Mouse (Mus musculus) frontal cortex, adult (tissue): Measurements from ENCODE around the gene Nr6a1.

Source experiments
- ATAC-seq: cut with Nextera tagmentation; 2 replicates; pipeline ENCODE4 v1.9.2; 2017; ENCODE audit warnings: mild to moderate bottlenecking, moderate library complexity, mixed read lengths; ENCODE audit not compliant: low TSS enrichment

Gene Nr6a1

DNA sequence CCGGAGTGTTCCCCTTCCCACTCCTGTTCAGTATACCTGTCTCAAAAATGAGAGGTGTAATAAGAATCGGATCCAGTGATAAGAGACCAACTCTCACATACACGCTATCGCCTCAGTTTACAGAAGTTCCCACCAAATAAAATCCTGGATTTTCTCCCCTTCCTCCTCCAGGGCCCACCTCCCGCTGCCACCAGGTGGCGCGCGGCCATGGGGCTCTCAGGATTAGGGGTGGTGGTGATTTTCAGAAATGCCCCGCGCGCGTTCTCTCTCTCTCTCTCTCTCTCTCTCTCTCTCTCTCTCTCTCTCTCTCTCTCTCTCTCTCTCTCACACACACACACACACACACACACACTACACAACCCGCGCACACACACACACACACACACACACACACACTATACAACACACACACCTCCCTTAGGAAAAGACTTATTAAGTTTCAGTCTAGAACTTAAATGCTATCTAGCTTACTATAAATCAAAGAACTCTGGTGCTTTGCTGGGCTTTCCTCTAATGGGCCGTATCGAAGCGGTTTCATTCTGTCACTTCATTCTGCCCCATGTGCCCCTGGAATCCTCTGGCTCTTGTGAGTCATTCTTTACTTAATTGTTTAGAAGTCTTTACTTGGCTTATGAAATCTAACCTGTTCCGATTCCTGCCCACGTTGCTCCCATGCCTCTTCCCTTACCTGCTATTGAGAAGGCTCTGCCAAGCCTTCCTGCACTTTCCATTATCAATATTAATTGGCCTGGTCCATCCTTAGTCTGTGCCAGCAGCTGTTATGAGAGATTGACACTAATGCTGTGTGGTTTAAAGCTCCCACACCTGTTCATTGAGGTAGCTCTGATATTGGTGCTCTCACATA is at the start of gene Nr6a1:
Gene Nr6a1, minus strand, starts transcription at position 574 of the 865 bp plus-strand sequence.
- ATAC-seq: peak; percentile 34

DNA sequence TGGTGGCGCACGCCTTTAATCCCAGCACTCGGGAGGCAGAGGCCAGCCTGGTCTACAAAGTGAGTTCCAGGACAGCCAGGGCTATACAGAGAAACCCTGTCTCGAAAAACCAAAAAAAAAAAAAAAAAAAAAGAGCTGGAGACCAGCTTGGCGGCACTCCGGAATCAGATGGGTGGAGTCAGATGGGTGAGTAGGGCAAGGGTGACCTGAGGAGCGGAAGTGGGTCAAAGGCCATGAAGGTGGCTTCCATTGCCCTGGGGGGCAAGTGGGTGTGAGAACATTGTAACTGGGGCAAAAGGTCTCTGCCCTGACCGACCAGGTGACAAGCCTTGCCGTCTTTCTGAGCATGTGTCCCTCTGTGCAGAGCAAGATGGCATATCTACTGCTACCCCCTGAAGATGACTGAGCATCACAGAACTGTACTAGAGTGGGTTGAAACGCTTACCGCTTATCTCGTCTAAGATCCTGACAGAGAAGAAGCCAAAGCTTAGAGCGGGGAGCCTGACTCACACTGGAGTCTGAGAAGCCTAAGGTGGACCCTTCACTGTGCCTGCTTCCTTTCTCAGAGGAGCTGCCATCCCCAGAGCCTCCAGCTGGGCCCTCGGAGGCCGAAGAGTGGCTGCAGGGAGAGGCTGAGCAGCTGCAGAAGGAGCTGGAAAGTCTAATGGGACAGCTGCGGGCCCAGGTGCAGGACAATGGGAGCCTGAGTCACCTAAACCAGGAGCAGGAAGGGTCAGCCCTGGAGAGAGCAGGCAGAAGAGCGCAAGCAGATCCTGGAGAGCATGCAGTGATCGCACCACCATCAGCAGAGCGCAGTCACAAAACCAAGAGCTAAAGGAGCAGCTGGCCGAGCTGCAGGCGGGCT is 48.7 kb upstream of the Nr6a1 start:
- peak; percentile 62 for ATAC-seq

DNA sequence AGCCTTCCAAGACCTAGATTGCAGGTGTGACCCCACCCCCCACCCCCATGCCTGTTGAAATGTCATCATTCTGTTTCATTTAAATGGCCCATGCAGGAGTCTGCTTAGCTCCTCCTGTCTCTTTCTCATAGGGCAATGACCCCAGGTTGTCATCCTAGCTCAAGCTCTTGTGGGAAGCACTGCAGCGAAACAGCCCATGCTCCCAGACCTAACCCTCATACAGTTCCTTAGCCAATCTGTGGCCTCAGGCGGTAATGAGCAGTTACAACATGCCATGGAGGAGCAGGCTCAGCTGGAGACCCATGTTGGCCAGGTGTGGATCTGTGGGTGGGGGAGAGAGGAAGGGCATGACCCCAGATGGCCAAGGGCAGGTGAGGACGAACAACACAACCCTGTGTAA is 47.7 kb upstream of the Nr6a1 start:
- no peak for ATAC-seq

DNA sequence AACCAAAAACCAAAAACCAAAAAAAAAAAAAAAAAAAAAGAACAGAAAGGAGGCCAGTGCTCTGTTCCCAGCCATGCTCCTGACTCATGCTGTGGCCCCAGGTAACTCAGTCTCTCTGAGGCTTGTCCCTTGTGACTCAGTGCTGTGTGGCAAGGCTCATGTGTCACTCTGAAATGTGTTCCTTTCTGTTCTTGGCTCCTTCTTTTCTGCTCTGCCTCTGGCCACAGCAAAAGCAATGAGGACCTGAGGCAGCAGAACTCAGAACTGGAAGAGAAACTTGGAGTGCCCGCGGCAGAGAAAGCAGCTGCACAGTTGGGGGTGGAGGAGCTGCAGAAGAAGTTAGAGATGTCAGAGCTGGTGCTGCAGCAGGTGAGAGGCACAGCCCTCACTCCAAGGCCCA is 46.7 kb upstream of the Nr6a1 start:
- ATAC-seq: no peak

DNA sequence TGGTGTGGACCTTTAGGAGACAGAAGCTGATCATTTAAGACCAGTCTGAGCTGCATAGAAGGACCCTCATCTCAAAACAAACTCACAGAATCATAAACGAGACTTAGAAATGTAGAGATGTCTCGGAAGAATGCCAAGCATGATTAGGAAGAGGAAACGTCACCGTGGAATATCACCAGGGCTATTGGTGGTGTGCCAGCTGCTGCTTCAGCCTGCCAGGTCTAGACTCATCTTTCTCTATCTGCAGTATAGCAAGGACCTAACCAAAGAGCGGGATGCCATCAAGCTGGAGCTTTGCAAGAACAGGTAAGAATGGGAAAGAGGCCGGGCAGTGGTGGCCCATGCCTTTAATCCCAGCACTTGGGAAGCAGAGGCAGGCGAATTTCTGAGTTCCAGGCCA is 46.2 kb upstream of the Nr6a1 start:
- no peak for ATAC-seq

DNA sequence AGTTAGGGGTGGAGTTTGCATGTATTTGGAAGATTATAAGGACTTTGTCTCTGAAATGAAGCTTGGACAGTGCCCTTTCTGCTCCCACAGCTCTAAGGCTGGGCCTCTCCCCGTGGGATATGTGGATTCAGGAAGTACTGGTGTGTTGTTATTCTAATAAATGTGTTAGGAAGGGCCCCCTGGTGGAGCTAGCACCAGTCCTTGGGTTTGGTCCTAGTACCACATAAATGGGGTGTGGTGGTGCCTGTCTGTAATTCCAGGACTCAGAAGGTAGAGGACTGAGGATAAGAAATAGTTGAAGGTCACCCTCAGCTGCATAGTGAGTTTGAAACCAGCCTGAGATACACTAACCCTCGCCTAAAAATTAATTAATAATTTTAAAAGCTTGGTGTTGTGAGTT is 45.7 kb upstream of the Nr6a1 start:
- no peak for ATAC-seq

DNA sequence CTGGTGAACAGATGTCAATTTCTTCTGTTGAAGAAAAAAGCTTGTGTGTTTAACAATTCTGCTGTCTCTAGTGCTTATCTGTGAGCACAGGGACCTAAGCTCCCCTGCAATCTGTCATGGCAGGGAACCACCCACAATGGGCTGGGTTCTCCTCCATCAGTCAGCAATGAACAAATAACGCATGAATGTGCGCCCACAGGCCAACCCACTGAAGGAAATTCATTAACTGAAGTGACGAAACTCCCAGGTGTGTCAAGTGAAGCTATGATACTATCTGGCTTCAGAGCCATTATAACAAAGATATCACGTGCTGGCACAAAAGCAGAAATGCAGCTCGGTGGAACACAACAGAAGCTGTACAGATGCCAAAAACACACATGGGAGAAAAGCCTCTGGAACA is 42.6 kb upstream of the Nr6a1 start:
- no peak for ATAC-seq

DNA sequence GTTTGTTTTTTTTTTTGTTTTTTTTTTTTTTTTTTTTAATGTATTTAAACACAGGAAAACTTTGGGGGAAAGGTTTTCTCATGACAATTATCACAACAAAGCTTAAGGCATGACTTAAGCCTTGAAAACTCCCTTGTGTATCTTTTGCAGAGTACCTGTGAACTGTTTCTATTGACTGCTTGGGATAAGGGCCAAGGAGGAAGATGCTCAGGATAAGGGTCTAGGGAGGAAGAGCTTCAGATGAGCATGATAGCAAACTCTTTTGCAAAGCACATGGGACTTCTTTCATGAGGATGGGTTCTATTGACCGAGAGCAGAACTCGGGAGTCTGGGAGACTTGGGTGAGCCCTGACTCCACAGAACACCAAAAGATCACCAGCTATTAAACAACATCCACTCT is 42.2 kb upstream of the Nr6a1 start:
- no peak for ATAC-seq

DNA sequence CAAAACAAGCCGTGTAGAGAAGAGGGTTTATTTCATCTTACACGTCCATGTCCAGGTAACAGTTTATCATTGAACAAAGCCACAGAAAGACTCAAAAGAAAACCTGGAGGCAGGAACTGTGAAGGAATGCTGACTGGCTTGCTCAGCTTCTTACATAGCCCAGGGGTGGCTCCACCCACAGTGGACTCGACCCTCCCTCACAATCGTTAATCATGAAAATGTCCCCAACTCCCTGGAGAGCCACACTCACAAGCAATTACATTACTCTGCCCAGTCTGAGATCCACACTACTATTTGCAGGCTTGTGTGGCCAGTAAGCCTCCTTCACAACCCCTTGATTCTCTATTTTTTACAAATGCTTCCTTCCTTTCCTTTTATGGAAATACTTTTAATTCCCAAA is 36.7 kb upstream of the Nr6a1 start:
- ATAC-seq: no peak

DNA sequence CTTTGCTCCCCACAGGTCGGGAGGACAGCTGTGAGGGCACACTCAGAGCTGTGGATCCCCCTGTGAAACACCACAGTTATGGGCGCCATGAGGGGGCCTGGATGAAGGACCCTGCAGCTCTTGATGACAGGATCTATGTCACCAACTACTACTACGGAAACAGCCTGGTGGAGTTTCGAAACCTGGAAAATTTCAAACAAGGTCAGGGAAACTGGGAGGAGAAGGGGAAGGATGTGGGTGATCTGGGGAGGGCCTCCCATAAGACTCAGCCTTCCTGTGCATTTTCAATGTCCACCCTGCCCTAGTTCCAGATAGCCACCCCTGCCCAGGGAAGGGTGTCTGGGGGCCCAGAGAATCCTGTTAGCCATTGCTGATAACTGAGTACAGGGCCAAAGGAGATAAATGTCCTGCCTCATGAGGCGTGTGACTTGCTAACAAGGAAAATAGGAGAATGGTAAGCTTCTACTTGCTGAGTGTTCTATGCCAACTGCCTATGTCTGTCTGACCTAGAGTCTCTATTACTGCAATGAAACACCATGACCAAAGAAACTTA is 30.3 kb upstream of the Nr6a1 start:
- no peak for ATAC-seq

DNA sequence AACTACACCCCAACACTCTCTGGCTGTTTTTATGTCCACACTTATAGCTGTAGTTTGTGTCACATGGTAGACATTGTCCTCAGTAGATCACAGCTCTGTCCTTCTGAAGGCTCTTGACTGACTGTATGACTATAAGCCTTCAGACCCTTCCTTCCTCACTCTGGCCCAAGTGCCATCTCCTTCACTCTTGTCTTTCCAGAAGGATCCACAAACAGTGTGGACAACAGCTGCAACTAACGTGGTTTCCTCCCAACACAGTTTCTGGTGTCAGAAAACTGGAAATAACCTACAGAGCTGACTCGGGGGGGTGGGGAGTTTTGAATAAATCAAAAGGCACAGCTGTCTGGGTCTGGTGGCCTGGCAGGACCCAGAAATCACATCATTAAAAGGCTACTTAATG is 28.6 kb upstream of the Nr6a1 start:
- ATAC-seq: no peak

DNA sequence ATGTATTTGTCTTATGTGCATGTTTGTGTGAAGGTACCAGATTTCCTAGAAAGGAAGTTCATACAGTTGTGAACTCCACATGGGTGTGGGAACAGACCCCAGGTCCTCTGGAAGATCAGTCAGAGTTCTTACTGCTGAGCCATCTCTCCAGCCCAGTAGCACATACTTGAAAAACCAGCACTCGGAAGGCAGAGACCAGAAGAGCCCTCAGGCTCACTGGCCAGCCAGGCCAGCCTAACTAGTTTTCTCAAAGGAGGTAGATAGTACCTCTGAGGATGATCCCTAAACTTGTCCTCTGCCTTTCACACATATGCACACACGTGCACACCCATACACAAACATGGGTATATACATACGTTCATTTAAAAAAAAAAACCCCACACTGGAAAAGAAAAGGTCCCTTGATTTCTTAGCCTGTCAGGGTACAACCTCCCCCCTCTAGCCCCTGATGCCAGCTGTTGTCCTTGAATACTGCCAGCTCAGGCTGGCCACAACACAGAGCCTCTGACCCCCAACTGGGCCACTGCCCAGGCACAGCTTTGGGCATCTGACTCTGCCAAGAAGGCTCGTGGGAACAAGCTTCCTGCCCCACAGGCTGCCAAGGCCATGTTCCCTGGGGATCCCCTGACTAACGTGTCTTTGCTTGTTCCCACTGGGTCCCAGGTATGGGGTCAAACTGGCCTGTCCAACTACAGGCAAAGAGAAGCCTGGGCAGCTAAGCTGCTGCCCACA is 25.8 kb upstream of the Nr6a1 start:
- ATAC-seq: peak; percentile 13; the same call in 1 of the 2 replicates

DNA sequence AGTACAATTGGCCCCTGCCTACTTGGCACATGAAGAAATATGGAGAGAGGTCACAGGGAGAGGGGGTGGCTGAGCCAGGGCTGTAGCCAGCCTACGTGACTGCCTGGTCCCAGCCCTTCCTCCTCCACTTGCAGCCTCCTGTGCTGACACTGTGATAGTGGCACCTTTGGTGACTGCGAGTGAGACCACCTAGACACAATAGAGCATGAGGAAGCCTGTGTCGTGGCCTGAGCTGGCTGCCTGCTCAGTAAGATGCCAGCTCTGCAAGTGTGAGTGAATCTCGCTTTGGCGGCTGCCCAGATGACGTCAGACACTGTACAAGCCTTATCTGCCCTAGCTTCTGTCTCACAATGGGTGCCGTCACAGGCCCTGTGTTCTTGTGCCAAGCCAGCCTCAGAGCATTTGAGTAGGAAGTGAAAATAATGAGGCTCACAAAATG is 22.8 kb upstream of the Nr6a1 start:
- peak; percentile 92 for ATAC-seq

DNA sequence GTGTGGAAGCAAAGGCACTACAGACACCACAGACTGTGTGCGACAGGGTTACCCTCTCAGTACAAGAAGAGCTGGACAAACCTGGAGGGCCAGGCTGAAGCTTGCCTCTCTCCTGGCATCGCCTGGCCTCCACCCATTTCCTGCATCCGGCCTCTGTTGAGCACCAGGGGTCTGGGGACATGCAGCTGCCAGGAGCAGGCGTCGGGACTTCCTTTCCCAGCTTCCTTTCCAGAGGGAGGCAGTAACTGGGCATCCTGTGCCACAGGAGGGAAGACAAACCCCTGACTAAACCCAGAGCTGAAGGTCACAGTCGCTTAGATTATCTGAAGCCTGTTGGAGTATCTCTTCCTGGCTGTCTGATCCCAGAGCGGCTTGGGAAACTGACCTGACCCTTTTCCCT is 20.1 kb upstream of the Nr6a1 start:
- no peak for ATAC-seq

DNA sequence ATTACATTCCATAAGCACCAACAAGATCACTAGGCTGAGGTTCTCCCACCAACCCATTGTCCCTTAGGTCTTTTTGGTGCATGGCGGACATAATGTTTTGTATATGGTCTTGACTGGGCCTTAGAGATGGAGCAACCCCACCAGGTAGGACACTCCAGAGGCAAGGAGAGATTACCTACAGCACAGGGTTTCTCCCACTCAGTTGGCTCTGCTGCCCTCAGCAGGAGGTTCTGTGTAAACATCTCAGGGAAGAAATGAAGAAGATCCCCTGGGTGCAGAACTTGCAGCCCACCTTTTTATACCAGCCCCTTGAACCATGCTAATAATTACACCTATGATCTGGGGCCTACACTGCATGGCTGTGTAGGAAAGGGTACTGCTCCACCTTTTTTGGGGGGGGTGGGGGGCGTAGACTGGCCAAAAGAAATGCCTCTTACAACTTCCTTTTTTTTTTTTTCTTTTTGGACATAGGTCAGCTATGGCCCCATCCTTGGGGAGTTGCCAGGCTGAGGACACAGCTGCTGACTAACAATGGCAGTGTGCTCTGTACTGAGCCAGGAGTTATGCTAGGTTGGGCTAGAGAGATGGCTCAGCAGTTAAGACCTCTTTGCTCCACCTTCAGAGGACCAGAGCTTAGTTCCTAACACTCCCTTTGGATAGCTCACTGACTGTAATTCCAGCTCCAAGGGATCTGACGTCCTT is 17.1 kb upstream of the Nr6a1 start:
- ATAC-seq: no peak

DNA sequence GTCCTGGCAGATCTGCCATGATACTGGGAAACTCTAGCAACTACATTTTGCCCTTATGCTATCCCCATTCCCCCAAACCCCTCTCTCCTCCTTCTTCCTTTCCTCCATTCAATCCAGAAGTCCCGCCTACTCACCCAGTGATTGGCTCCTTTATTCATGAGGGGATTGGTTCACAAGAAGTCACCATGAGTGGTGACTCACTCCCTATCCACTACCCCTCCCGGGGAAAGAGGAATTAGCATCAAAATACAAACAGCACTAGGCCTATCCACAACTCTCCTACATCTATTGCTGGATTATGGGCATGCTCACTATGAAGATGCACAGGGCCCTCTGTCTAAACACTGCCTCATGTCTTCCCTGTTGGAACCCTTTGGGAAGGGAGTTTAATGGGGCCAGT is 16.5 kb upstream of the Nr6a1 start:
- ATAC-seq: no peak

DNA sequence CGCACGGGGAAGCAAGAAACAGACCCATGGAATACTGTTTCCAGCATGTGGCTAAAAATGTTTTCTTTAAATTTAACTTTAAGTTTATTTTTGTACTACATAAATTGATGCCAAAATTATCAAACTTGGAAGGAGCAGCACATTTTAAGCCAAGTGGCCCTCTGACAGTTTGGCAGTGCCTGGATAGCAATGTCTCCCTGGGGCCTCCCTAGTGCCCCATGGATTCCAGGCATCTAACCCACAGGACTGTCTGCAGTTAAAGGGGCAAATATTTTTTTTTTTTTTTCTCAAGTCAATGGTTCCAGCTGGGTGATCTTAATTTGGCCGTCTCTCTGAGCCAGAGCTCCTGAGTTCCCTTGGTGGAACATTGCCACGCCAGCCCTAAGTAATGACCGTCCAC is 15.7 kb upstream of the Nr6a1 start:
- peak; percentile 56 for ATAC-seq

DNA sequence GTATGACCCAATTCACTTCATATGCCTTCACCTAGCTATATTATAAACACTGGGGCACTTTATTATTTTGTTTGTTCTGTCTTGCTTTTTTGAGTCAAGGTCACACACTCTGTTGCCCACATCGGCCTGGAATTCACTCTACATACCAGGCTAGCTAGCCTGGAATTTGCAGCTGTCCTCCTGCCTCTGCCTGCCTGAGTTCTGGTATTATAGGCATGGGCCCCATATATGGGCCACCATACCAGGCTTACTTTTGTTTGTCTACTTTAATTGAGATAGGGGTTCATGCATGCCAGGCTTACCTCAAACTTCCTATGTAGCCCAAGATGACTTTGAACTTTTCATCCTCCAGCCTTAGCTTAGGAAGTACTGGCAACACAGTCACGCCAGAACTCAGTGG is 14.4 kb upstream of the Nr6a1 start:
- ATAC-seq: no peak

DNA sequence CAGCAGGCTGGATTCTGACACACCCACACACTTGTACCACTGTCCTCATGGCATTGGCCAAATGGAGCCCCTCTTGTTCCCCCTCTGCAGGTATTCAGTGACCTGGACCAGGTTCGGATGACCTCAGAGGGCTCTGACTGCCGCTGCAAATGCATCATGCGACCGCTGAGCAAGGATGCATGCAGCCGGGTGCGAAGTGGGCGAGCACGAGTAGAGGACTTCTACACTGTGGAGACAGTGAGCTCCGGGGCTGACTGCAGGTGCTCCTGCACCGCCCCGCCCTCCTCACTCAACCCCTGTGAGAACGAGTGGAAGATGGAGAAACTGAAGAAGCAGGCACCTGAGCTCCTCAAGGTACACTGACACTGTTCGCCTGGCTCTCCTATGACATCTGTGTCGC is 13.9 kb upstream of the Nr6a1 start:
- ATAC-seq: no peak

DNA sequence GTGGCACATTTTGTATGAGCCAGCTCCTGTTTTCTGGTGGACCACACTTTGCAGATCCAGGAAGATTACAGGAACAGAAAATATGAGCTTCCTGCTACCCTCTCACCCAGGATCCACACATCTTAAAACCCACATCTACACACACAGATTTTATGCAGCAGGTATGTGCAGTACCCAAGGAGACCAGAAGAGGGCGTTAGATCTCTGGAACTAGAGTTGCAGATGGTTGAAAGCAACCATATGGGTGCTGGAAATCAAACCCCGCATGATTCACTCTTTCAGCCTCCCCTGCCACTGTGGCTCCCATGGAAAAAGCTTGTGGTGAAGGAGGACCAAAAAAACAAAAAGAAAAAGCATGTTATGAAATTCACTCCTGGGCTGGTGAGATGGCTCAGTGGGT is 11.6 kb upstream of the Nr6a1 start:
- ATAC-seq: no peak

DNA sequence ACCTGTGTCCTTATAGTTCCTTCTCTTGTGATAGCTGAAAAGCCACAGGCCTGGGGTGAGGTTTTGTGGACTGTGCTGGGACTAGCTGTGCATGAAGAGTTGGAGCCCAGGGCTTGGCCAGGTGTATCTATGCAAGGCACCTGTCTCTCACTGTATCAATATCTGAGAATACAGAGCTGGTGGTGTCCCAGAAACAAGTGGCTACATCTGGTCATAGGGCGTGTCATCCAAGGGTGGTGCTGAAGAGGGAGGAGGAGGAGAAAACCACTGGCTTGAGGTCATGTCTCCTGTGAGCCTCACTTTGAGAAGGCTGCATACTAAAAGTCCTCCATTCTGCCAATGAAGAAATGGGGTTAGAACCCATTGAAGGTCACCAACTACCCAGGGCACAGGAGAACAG is 10.5 kb upstream of the Nr6a1 start:
- no peak for ATAC-seq
